Mouse (Mus musculus) ovary, postnatal 36 days (tissue): ENCODE measurements at regions not wholly inside any gene's neighbourhood (a gene's known extent, or its start where the extent isn't known, plus 50 kb on each side); places are given as distances from the start of the nearest gene placed in this dataset.
A peak's percentile ranks its signal among the peaks of the same experiment; 100 is the strongest.

Source experiments
- DNase-seq: peaks from one replicate; pipeline ENCODE4 v3.0.0; 2022; ENCODE audit warnings: low spot score, mixed read lengths

GRCm38 (mm10) chr10:43634371-43635080 lies 56.4 kb downstream of the Cd24a start:
- DNase-seq = peak; percentile 12

GRCm38 (mm10) chr10:43641169-43641945 lies 63.3 kb downstream of the Cd24a start:
- DNase-seq = no peak

- no peak for DNase-seq
These were observed 68.2 kb downstream of the Cd24a start for GRCm38 (mm10) chr10:43646326-43646725.

GRCm38 (mm10) chr10:43646965-43647364 lies 68.9 kb downstream of the Cd24a start:
- no peak for DNase-seq

GRCm38 (mm10) chr10:43648186-43648585 lies 70.1 kb downstream of the Cd24a start:
- no peak for DNase-seq

- no peak for DNase-seq
These were observed 70.8 kb downstream of the Cd24a start for GRCm38 (mm10) chr10:43648815-43649447.

- no peak for DNase-seq
These were observed 72.4 kb downstream of the Cd24a start for GRCm38 (mm10) chr10:43650449-43650848.

- no peak for DNase-seq
These were observed 73.4 kb downstream of the Cd24a start for GRCm38 (mm10) chr10:43651505-43651904.

- DNase-seq = no peak
These were observed 73.8 kb downstream of the Cd24a start for GRCm38 (mm10) chr10:43651915-43652314.

- DNase-seq = no peak
These were observed 77.1 kb downstream of the Cd24a start for GRCm38 (mm10) chr10:43655082-43655671.

- DNase-seq = no peak
These were observed 77.6 kb downstream of the Cd24a start for GRCm38 (mm10) chr10:43655680-43656079.

GRCm38 (mm10) chr10:43656207-43656606 lies 78.1 kb downstream of the Cd24a start:
- DNase-seq = no peak

- no peak for DNase-seq
These were observed 79.6 kb downstream of the Cd24a start for GRCm38 (mm10) chr10:43657501-43658225.

- DNase-seq = no peak
These were observed 80.1 kb downstream of the Cd24a start for GRCm38 (mm10) chr10:43658226-43658593.

GRCm38 (mm10) chr10:43664844-43665243 lies 86.8 kb downstream of the Cd24a start:
- no peak for DNase-seq

GRCm38 (mm10) chr10:43666262-43667085 lies 88.4 kb downstream of the Cd24a start:
- no peak for DNase-seq

- no peak for DNase-seq
These were observed 89.1 kb downstream of the Cd24a start for GRCm38 (mm10) chr10:43667086-43667690.

GRCm38 (mm10) chr10:43667732-43668247 lies 89.7 kb downstream of the Cd24a start:
- no peak for DNase-seq

GRCm38 (mm10) chr10:43669471-43669870 lies 91.4 kb downstream of the Cd24a start:
- no peak for DNase-seq

- DNase-seq = no peak
These were observed 92.7 kb downstream of the Cd24a start for GRCm38 (mm10) chr10:43670745-43671144.
